Mouse (Mus musculus): Measurements from ENCODE around the gene Mcub. TPM values are rescaled to one million over a fixed set of nuclear protein-coding genes. Genes with fewer than 3 reads are reported as not detected.
A peak's percentile ranks its signal among the peaks of the same experiment; 100 is the strongest.

The Mcub gene
- polyA plus RNA-seq, 1 experiment: 3.1 TPM

- 91% methylated on average over 9 of the region's 9 CpGs for WGBS
Observed at GRCm38 (mm10) chr3:129885577-129885976, 84.4 kb downstream of the Mcub start.

DNA sequence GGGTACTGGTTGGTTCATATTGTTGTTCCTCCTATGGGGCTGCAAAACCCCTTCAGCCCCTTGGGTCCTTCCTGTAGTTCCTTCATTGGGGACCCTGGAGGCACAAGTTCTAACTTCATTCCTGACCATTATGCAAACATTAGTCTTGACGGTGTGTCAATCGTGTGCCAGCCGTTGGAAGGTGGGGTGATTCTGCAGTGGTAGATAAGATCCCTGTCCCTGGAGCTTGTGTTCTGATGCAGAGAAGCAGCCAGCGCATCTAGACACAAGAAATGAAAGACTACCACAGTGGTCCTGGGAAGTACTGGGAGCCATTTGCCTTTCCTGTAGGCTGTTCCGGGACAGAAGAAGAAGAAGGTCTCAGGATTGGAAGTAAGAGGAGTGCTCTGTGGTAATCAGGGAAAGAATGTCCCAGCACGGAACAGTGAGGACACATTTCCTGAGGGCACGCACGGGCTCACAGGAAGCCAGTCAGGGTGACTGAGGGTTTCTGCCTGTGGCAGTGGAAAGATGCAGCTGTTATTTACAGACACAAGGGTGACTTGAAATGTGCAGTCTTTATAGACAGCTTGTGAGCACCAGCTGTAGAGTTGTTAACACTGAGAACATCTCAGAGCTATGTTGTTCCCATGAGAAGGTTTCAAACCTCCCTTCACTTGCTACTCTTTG is 88.9 kb downstream of the Mcub start:
- no peak overlapping the region for H3K4me3 ChIP-seq (ENCODE audit: insufficient read depth, low read depth, low read length)
- WGBS: 72% methylated on average over 8 of the region's 8 CpGs
- H3K36me3 ChIP-seq (ENCODE audit: control insufficient read depth, insufficient read depth, low read length): no peaks in the 10 kb centered on the region
- no peak for DNase-seq
- no peak for TF ChIP-seq CTCF (conservative IDR thresholded peaks at IDR 0.05; ENCODE audit: insufficient read depth, insufficient read length, low read depth, low read length)
- no peak for TF ChIP-seq POLR2A (IDR thresholded peaks at IDR 0.05; ENCODE audit: low read depth, low read length)
- H3K27ac ChIP-seq (ENCODE audit: insufficient read depth, low read depth, low read length): no peak overlapping the region
- H3K4me1 ChIP-seq (ENCODE audit: control insufficient read depth, insufficient read depth, low read length): peaks cover 4% of the 10 kb centered on the region; the same call in 1 of the 2 replicates
- no peaks in the 10 kb centered on the region for H3K27me3 ChIP-seq (replicated peaks; ENCODE audit: control insufficient read depth, insufficient read depth, low read length)

More at GRCm38 (mm10) chr3:129885577-129885976, 84.4 kb downstream of the Mcub start:
- H3K27me3 ChIP-seq (replicated peaks; ENCODE audit: control insufficient read depth, insufficient read depth, low read length): no peaks in the 10 kb centered on the region
- no peaks in the 10 kb centered on the region for H3K36me3 ChIP-seq (ENCODE audit: control insufficient read depth, insufficient read depth, low read length)
- peaks cover 7% of the 10 kb centered on the region; the same call in 1 of the 2 replicates for H3K4me1 ChIP-seq (ENCODE audit: control insufficient read depth, insufficient read depth, low read length)
- no peak overlapping the region for H3K27ac ChIP-seq (ENCODE audit: insufficient read depth, low read depth, low read length)
- H3K4me3 ChIP-seq (ENCODE audit: insufficient read depth, low read depth, low read length): no peak overlapping the region
- DNase-seq: no peak
- no peak for TF ChIP-seq CTCF (conservative IDR thresholded peaks at IDR 0.05; ENCODE audit: insufficient read depth, insufficient read length, low read depth, low read length)
- no peak for TF ChIP-seq POLR2A (IDR thresholded peaks at IDR 0.05; ENCODE audit: low read depth, low read length)

DNA sequence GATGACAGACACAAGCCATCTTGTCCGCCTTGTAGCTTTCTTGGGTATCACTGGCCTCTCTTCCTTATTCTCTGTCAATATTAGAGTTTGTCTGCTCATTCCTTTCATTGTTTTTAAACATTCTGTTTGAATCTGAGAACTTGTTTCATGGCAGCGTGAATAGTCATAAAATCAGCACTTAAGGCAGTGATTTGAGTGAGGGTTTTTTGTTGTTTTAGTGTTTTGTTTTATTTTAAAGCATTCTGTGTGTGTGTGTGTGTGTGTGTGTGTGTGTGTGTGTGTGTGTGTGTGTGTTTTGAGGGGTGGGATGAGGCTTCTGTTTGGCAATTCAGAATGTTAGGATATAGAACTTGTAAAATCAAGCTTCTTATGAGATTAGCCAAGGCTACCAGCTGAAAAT is 90.1 kb downstream of the Mcub start:
- H3K27ac ChIP-seq (ENCODE audit: insufficient read depth, low read depth, low read length): no peak overlapping the region
- TF ChIP-seq POLR2A (IDR thresholded peaks at IDR 0.05; ENCODE audit: low read depth, low read length) (no peak), CTCF (conservative IDR thresholded peaks at IDR 0.05; ENCODE audit: insufficient read depth, insufficient read length, low read depth, low read length) (no peak)
- no peaks in the 10 kb centered on the region for H3K36me3 ChIP-seq (ENCODE audit: control insufficient read depth, insufficient read depth, low read length)
- H3K4me3 ChIP-seq (ENCODE audit: insufficient read depth, low read depth, low read length): no peak overlapping the region
- WGBS: 82% methylated on average over 2 of the region's 2 CpGs
- peaks cover 4% of the 10 kb centered on the region; the same call in 1 of the 2 replicates for H3K4me1 ChIP-seq (ENCODE audit: control insufficient read depth, insufficient read depth, low read length)
- DNase-seq: no peak
- H3K27me3 ChIP-seq (replicated peaks; ENCODE audit: control insufficient read depth, insufficient read depth, low read length): no peaks in the 10 kb centered on the region

- Histone ChIP-seq H3K27ac (ENCODE audit: insufficient read depth, low read depth, low read length) (no peak overlapping the region), H3K27me3 (replicated peaks; ENCODE audit: control insufficient read depth, insufficient read depth, low read length) (no peaks in the 10 kb centered on the region), H3K4me1 (ENCODE audit: control insufficient read depth, insufficient read depth, low read length) (peaks cover 4% of the 10 kb centered on the region; the same call in 1 of the 2 replicates), H3K36me3 (ENCODE audit: control insufficient read depth, insufficient read depth, low read length) (no peaks in the 10 kb centered on the region), H3K4me3 (ENCODE audit: insufficient read depth, low read depth, low read length) (peak overlapping the region; percentile 92)
- TF ChIP-seq POLR2A (IDR thresholded peaks at IDR 0.05; ENCODE audit: low read depth, low read length) (no peak), CTCF (conservative IDR thresholded peaks at IDR 0.05; ENCODE audit: insufficient read depth, insufficient read length, low read depth, low read length) (no peak)
- 2% methylated on average over 25 of the region's 25 CpGs for WGBS
- DNase-seq: peak; percentile 57
Observed at GRCm38 (mm10) chr3:129879131-129879757, 90.8 kb downstream of the Mcub start.

DNA sequence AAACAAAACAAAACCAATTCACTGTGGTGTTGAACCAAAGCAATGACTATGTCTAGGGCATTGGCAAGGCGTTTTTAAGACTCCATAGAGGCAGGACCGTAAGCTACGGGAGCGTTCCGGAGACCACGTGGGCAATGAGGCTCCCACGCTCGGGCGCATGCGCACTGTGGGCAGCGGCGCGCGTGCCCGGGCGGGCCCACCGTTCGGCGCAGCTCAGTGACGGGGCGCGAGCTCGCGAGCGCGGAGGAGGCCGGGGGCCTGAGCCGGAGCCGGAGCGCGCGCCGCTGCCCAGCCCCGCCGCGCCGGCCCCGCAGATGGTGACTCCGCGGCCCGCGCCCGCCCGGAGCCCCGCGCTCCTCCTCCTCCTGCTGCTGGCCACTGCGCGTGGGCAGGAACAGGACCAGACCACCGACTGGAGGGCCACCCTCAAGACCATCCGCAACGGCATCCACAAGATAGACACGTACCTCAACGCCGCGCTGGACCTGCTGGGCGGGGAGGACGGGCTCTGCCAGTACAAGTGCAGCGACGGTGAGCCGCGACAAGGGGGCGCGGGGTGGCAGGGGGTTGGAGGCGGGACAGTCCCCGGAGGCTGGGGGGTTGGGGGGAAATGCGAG is 91.5 kb downstream of the Mcub start, which contains the start of gene Pla2g12a:
Gene Pla2g12a, plus strand, starts transcription at position 202 of the 617 bp plus-strand sequence.
- DNase-seq: peak; percentile 92
- H3K36me3 ChIP-seq (ENCODE audit: control insufficient read depth, insufficient read depth, low read length): no peaks in the 10 kb centered on the region
- no peak within 1 kb of the TSS for H3K27ac ChIP-seq (ENCODE audit: insufficient read depth, low read depth, low read length)
- H3K4me3 ChIP-seq (ENCODE audit: insufficient read depth, low read depth, low read length): peak within 1 kb of the TSS; percentile 92
- TF ChIP-seq CTCF (conservative IDR thresholded peaks at IDR 0.05; ENCODE audit: insufficient read depth, insufficient read length, low read depth, low read length) (no peak), POLR2A (IDR thresholded peaks at IDR 0.05; ENCODE audit: low read depth, low read length) (no peak)
- H3K4me1 ChIP-seq (ENCODE audit: control insufficient read depth, insufficient read depth, low read length): peaks cover 4% of the 10 kb centered on the region; the same call in 1 of the 2 replicates
- H3K27me3 ChIP-seq (replicated peaks; ENCODE audit: control insufficient read depth, insufficient read depth, low read length): no peaks in the 10 kb centered on the region
- WGBS: under 1% methylated on average over 66 of the region's 66 CpGs

GRCm38 (mm10) chr3:129877327-129877726 is 92.7 kb downstream of the Mcub start:
- Histone ChIP-seq H3K27me3 (replicated peaks; ENCODE audit: control insufficient read depth, insufficient read depth, low read length) (no peaks in the 10 kb centered on the region), H3K27ac (ENCODE audit: insufficient read depth, low read depth, low read length) (no peak overlapping the region), H3K4me1 (ENCODE audit: control insufficient read depth, insufficient read depth, low read length) (peaks cover 4% of the 10 kb centered on the region; the same call in 1 of the 2 replicates), H3K4me3 (ENCODE audit: insufficient read depth, low read depth, low read length) (no peak overlapping the region), H3K36me3 (ENCODE audit: control insufficient read depth, insufficient read depth, low read length) (no peaks in the 10 kb centered on the region)
- 50% methylated on average over 10 of the region's 10 CpGs for WGBS
- no peak for DNase-seq
- TF ChIP-seq CTCF (conservative IDR thresholded peaks at IDR 0.05; ENCODE audit: insufficient read depth, insufficient read length, low read depth, low read length): no peak
- TF ChIP-seq POLR2A (IDR thresholded peaks at IDR 0.05; ENCODE audit: low read depth, low read length): no peak

Other genes with a start within 250 kb of the Mcub start
- gene Egf, start 214.9 kb downstream of the Mcub start, polyA plus RNA-seq (2012; rRNA removed): 917 and 1,191 TPM in 2 replicates
- gene Lrit3, start 166.2 kb downstream of the Mcub start, polyA plus RNA-seq (2012; rRNA removed): 0.16 and 0.33 TPM in 2 replicates
- not detected in 2 replicates for gene Rrh, start 147.6 kb downstream of the Mcub start, polyA plus RNA-seq (2012; rRNA removed)
- 16.0 and 28.6 TPM in 2 replicates for gene Gar1, start 138.8 kb downstream of the Mcub start, polyA plus RNA-seq (2012; rRNA removed)
- gene Cfi, start 134.3 kb downstream of the Mcub start, polyA plus RNA-seq (2012; rRNA removed): 10.3 and 11.2 TPM in 2 replicates
- gene Pla2g12a, start 91.6 kb downstream of the Mcub start, polyA plus RNA-seq (2012; rRNA removed): 46.6 and 55.2 TPM in 2 replicates
- 43.1 and 48.8 TPM in 2 replicates for gene Casp6, start 68.8 kb downstream of the Mcub start, polyA plus RNA-seq (2012; rRNA removed)
- 38.1 and 38.7 TPM in 2 replicates for gene Sec24b, start 91.3 kb upstream of the Mcub start, polyA plus RNA-seq (2012; rRNA removed)
- 0.06 and 0.08 TPM in 2 replicates for gene Col25a1, start 161.3 kb upstream of the Mcub start, polyA plus RNA-seq (2012; rRNA removed)

Measured in kidney, adult 2 months (tissue).